Mouse (Mus musculus) 3134 (cell line): Measurements from ENCODE around the gene Cacna1e.

Source experiments
- DNase-seq: peaks from one replicate; pipeline ENCODE4 v3.0.0-alpha.2; 2011; ENCODE audit warnings: low spot score; ENCODE audit not compliant: insufficient read length; ENCODE audit errors: extremely low read depth

Cacna1e gene

GRCm38 (mm10) chr1:154653951-154654350, 230.3 kb downstream of the Cacna1e start:
- no peak for DNase-seq

DNA sequence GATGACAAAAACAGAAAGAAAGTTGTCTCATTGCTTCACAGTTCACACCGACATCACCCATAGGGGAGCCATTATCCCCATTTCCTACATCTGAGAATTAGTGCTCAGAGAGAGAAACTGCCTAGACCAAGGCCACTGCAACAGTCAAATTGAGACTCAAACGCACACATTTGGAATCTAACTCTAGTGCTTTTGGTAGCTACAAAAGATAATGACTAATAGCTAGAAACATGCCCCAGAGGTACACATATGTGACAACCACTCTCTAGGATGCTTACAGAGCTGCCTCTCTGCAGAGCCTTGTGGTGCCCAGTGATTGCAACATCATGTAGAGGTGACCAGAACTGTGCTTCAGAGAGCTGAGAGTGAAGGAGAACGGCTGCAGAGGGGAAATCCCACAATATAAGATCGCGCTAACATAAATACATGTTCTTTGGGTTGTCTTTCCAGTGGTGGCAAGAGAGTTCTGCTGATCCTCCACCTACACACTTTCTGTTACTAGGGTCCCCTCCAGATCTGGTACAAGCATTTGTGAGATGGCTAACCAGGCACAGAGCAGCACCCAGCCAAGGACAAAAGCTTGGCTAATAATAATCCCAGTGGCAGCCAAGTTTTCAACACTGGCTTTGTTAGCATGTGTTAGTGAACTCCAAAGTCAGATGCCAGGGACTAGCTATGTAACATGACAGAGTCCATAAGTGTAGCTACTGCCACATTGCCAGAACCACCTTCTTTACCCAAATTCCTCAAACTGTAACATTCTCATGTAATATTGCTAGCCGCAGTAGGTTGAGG, 237.9 kb downstream of the Cacna1e start:
- DNase-seq: no peak

DNA sequence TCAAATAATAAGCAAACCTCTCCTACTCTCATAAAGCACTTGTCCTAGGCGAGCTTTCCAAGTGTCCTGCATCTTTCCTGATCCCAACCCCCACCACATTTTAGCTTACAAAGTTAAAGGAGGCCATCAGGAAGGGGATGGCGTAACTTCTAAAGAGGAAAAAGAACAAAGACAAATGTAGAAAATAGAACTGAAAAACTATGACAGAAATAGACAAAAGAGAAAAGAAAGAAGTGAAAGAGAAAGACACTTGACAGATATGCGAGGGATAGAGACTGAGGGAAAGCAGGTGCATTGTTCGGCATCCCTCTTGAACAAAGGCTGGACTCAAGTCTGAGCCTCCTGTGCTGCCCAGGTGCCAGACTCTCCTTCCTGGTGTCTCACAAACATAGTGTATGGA, 246.5 kb downstream of the Cacna1e start:
- no peak for DNase-seq

- DNase-seq: no peak
Measured at GRCm38 (mm10) chr1:154635766-154636165, 248.5 kb downstream of the Cacna1e start.

- DNase-seq: no peak
Measured at GRCm38 (mm10) chr1:154632886-154633285, 251.4 kb downstream of the Cacna1e start.

GRCm38 (mm10) chr1:154622666-154623653, 261.3 kb downstream of the Cacna1e start:
- DNase-seq: no peak

GRCm38 (mm10) chr1:154617743-154618455, 266.4 kb downstream of the Cacna1e start:
- no peak for DNase-seq

DNA sequence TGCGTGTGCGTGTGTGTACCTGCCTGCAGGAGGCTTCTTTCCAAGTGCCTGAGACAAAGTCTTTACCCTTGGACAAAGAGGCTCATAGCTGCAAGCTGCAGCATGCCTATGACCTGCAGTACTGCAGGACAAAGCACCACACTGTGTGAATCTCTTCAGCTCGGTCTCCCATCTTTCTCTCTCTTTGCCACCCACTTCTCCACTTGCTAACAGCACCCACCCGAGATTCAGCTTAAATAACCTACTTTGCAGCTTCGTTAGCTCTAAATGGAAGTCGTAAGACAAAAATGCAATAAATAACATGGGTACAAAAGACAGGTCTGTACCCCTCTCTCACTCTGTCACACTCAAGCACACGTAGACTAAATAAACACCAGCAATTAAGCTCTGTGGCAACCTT, 268.5 kb downstream of the Cacna1e start:
- no peak for DNase-seq

- DNase-seq: no peak
Measured at GRCm38 (mm10) chr1:154608516-154608915, 275.8 kb downstream of the Cacna1e start.

- no peak for DNase-seq
Measured at GRCm38 (mm10) chr1:154607406-154607805, 276.9 kb downstream of the Cacna1e start.

GRCm38 (mm10) chr1:154605601-154606000, 278.7 kb downstream of the Cacna1e start:
- no peak for DNase-seq

GRCm38 (mm10) chr1:154603781-154604180, 280.5 kb downstream of the Cacna1e start:
- DNase-seq: no peak

- no peak for DNase-seq
Measured at GRCm38 (mm10) chr1:154602531-154602930, 281.8 kb downstream of the Cacna1e start.

DNA sequence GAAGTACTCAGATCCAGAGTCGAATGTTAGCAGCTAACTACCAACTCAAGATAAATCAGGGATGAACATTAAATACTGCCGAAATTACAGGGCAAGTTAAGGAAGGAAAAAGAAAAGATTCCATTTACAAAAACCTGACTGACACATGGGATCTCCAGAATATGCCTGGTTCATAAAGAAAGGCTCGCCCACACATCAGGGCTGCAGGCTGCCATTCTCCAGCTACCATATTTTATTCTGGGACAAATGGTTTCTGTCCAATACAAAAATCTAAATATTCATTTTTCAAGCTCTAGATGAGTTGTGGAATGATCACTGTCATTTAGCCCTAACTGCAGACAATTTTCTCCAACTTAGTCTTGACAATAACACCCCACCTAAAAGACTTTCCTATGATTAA, 301.8 kb downstream of the Cacna1e start:
- DNase-seq: no peak

DNA sequence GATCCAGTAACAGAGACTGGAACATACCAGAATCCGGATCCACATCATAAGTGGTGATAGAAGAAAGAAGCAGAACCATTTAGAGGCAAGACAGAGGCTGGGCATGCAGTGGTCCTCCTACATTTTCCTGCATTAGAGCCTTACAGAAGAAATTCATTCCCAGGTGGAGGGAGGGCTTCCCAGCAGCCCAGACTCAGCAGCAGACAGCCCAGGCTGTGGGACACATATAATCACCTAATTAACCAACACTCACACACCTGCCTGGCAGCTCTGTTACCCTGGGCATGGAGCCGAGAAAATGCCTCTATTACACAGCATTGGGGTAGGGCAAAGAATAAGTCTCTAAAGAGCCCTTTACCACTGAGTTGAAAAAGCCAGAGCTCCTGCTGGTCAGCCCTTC, 304.4 kb downstream of the Cacna1e start:
- no peak for DNase-seq

DNA sequence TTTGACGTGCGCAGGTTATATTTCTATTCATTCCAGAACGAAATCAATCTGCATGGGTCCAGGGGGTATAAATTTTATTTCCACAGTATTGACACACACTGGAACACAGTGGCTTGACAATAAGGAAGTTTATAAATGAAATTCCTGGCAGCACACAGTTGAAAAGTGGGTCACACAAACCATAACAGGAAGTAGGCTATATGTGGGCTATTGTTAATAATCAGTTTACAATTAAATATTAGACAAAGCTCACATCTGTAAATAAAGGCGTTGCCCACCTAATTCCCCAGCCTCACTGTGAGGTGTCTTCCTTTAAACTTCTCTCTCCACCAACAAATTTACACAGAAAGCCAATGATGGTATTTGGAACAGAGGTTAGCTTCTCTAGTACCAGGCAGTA, 305.6 kb downstream of the Cacna1e start:
- DNase-seq: no peak

DNA sequence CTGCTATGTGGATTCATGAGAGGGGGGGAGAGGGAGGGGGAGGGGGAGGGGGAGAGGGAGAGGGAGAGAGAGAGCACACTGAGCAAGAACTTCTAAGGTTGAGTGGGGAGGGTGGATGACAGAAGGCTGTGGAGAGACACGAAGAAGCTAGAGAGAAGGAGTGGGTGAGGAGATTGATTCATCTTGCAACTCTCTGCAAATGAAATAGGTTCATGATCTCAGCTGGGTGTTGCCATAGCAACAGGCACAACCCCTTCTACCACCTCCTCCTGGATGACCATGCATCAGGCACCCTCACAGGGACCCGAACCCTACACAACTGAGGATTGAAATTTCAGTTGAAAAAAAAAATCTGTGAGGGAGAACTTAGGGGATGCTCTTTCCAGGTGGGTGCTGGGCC, 307.9 kb downstream of the Cacna1e start:
- no peak for DNase-seq

GRCm38 (mm10) chr1:154566026-154566425, 318.3 kb downstream of the Cacna1e start:
- no peak for DNase-seq

- no peak for DNase-seq
Measured at GRCm38 (mm10) chr1:154555811-154556210, 328.5 kb downstream of the Cacna1e start.

DNA sequence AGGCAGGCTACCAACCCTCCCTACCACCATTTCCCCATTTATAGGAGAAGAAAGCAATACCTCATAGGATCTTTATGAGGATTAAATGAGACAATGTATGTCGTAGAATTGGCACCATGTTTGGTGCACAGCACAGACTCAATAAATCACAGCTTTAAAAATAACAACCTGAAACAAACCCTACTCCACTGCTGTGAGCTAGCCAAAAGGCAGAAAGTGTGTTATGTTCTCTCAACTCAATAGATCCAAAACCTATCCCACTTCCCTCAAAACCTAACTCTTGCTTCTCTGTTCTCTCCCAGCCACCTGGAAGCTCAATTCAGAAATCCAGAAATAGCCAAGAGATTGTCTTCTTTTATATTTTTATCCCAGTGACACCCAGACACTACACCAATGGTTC, 331.2 kb downstream of the Cacna1e start:
- DNase-seq: no peak

DNA sequence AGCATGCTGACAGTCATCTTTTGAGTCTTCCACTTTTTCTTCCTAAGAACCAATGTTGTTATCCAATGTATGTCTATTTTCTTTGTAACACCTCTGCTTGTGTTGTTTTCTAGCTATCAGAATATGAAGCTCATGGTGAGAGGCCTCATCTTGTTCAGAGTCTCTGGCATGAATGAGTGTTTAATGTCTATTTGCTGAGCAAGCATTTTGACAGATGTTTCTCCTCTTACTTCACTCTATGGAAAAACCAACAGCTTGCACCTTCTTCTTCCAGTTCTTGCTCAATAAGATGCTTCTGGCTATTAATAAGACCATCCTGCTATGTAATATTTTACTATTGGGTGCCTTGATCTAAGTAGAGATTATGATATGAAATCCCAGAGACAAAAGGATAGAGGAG, 346.9 kb downstream of the Cacna1e start:
- no peak for DNase-seq
